Mouse (Mus musculus): ENCODE data around the gene Dab1. TPM values are rescaled to one million over a fixed set of nuclear protein-coding genes. Genes with fewer than 3 reads are reported as not detected.

Dab1 gene
- polyA plus RNA-seq, 1 experiment from 2014 or later: 69.6 TPM

- Histone ChIP-seq H3K36me3 (no peaks in the 10 kb centered on the region), H3K27ac (no peak overlapping the region), H3K4me3 (no peak overlapping the region), H3K27me3 (no peaks in the 10 kb centered on the region), H3K9me3 (no peaks in the 10 kb centered on the region), H3K4me2 (no peak overlapping the region), H3K4me1 (replicated peaks) (peaks cover 15% of the 10 kb centered on the region), H3K9ac (no peak overlapping the region)
- ATAC-seq (ENCODE audit: low FRiP score): no peak
Observed at GRCm38 (mm10) chr4:104670741-104671140, 1051.6 kb downstream of the Dab1 start.

- no peak overlapping the region for H3K9ac ChIP-seq
- no peaks in the 10 kb centered on the region for H3K36me3 ChIP-seq
- H3K4me1 ChIP-seq (replicated peaks): peaks cover 10% of the 10 kb centered on the region
- H3K27ac ChIP-seq: no peak overlapping the region
- ATAC-seq (ENCODE audit: low FRiP score): no peak
- H3K9me3 ChIP-seq: no peaks in the 10 kb centered on the region
- H3K4me3 ChIP-seq: no peak overlapping the region
- H3K4me2 ChIP-seq: no peak overlapping the region
- H3K27me3 ChIP-seq: no peaks in the 10 kb centered on the region
- WGBS: 81% methylated on average over 3 of the region's 3 CpGs
Observed at GRCm38 (mm10) chr4:104673317-104673716, 1054.2 kb downstream of the Dab1 start.

GRCm38 (mm10) chr4:104674706-104675105, 1055.5 kb downstream of the Dab1 start:
- no peaks in the 10 kb centered on the region for H3K36me3 ChIP-seq
- no peak for ATAC-seq (ENCODE audit: low FRiP score)
- H3K27me3 ChIP-seq: no peaks in the 10 kb centered on the region
- H3K4me3 ChIP-seq: no peak overlapping the region
- WGBS: 97% methylated on average over 5 of the region's 5 CpGs
- no peaks in the 10 kb centered on the region for H3K9me3 ChIP-seq
- H3K9ac ChIP-seq: no peak overlapping the region
- no peak overlapping the region for H3K4me2 ChIP-seq
- no peak overlapping the region for H3K27ac ChIP-seq
- H3K4me1 ChIP-seq (replicated peaks): peaks cover 15% of the 10 kb centered on the region

- Histone ChIP-seq H3K4me3 (no peak overlapping the region), H3K27ac (no peak overlapping the region; the same call in 1 of the 2 replicates), H3K9ac (no peak overlapping the region), H3K4me2 (no peak overlapping the region), H3K4me1 (replicated peaks) (peaks cover 9% of the 10 kb centered on the region), H3K27me3 (no peaks in the 10 kb centered on the region), H3K36me3 (0 out of 2 replicates have a peak, but pooled peaks cover 4% of the 10 kb centered on the region), H3K9me3 (no peaks in the 10 kb centered on the region)
- 74% methylated on average over 7 of the region's 7 CpGs for WGBS
- ATAC-seq (ENCODE audit: low FRiP score): no peak
Observed at GRCm38 (mm10) chr4:104678234-104678633, 1059.1 kb downstream of the Dab1 start.

- Histone ChIP-seq H3K27me3 (no peaks in the 10 kb centered on the region), H3K27ac (no peak overlapping the region)
- no peak for ATAC-seq (ENCODE audit: low FRiP score)
Observed at GRCm38 (mm10) chr4:104680475-104680874, 1061.3 kb downstream of the Dab1 start.

GRCm38 (mm10) chr4:104686137-104686809, 1067.1 kb downstream of the Dab1 start:
- WGBS: 57% methylated on average over 18 of the region's 18 CpGs
- Histone ChIP-seq H3K9me3 (no peaks in the 10 kb centered on the region), H3K36me3 (0 out of 2 replicates have a peak, but pooled peaks cover 4% of the 10 kb centered on the region), H3K9ac (no peak overlapping the region), H3K27ac (peak overlapping the region; percentile 52), H3K4me2 (no peak overlapping the region), H3K4me1 (replicated peaks) (peaks cover 41% of the 10 kb centered on the region), H3K4me3 (no peak overlapping the region), H3K27me3 (no peaks in the 10 kb centered on the region)
- no peak for ATAC-seq (ENCODE audit: low FRiP score)

More at GRCm38 (mm10) chr4:104680475-104680874, 1061.3 kb downstream of the Dab1 start:
- no peak overlapping the region for H3K4me3 ChIP-seq
- no peak overlapping the region for H3K4me2 ChIP-seq
- H3K4me1 ChIP-seq (replicated peaks): peaks cover 16% of the 10 kb centered on the region
- H3K9ac ChIP-seq: no peak overlapping the region
- 87% methylated on average over 4 of the region's 4 CpGs for WGBS
- H3K9me3 ChIP-seq: no peaks in the 10 kb centered on the region
- 0 out of 2 replicates have a peak, but pooled peaks cover 4% of the 10 kb centered on the region for H3K36me3 ChIP-seq

- Histone ChIP-seq H3K4me2 (no peak overlapping the region), H3K27me3 (no peaks in the 10 kb centered on the region), H3K27ac (no peak overlapping the region), H3K9ac (no peak overlapping the region), H3K9me3 (no peaks in the 10 kb centered on the region), H3K4me3 (no peak overlapping the region), H3K4me1 (replicated peaks) (peaks cover 41% of the 10 kb centered on the region), H3K36me3 (no peaks in the 10 kb centered on the region)
- no peak for ATAC-seq (ENCODE audit: low FRiP score)
- WGBS: 26% methylated on average over 3 of the region's 3 CpGs
Observed at GRCm38 (mm10) chr4:104689047-104689446, 1069.9 kb downstream of the Dab1 start.

- no peaks in the 10 kb centered on the region for H3K9me3 ChIP-seq
- no peak overlapping the region for H3K27ac ChIP-seq
- H3K4me3 ChIP-seq: no peak overlapping the region
- H3K36me3 ChIP-seq: no peaks in the 10 kb centered on the region
- H3K4me2 ChIP-seq: no peak overlapping the region
- peaks cover 28% of the 10 kb centered on the region for H3K4me1 ChIP-seq (replicated peaks)
- H3K27me3 ChIP-seq: no peaks in the 10 kb centered on the region
- no peak for ATAC-seq (ENCODE audit: low FRiP score)
- 82% methylated on average over 7 of the region's 7 CpGs for WGBS
- H3K9ac ChIP-seq: no peak overlapping the region
Observed at GRCm38 (mm10) chr4:104691026-104691425, 1071.9 kb downstream of the Dab1 start.

- Histone ChIP-seq H3K36me3 (no peaks in the 10 kb centered on the region), H3K27ac (no peak overlapping the region), H3K9ac (no peak overlapping the region), H3K4me3 (no peak overlapping the region), H3K4me1 (replicated peaks) (peaks cover 8% of the 10 kb centered on the region), H3K9me3 (no peaks in the 10 kb centered on the region), H3K4me2 (no peak overlapping the region), H3K27me3 (no peaks in the 10 kb centered on the region)
- 78% methylated on average over 11 of the region's 11 CpGs for WGBS
- no peak for ATAC-seq (ENCODE audit: low FRiP score)
Observed at GRCm38 (mm10) chr4:104694188-104694587, 1075.0 kb downstream of the Dab1 start.

GRCm38 (mm10) chr4:104696522-104696921, 1077.4 kb downstream of the Dab1 start:
- Histone ChIP-seq H3K4me2 (no peak overlapping the region), H3K4me3 (no peak overlapping the region), H3K9me3 (no peaks in the 10 kb centered on the region), H3K4me1 (replicated peaks) (peaks cover 5% of the 10 kb centered on the region; the same call in 1 of the 2 replicates), H3K9ac (no peak overlapping the region), H3K27me3 (no peaks in the 10 kb centered on the region), H3K27ac (no peak overlapping the region), H3K36me3 (no peaks in the 10 kb centered on the region)
- WGBS: 93% methylated on average over 3 of the region's 3 CpGs
- no peak for ATAC-seq (ENCODE audit: low FRiP score)

- peaks cover 5% of the 10 kb centered on the region; the same call in 1 of the 2 replicates for H3K4me1 ChIP-seq (replicated peaks)
- H3K36me3 ChIP-seq: no peaks in the 10 kb centered on the region
- H3K27me3 ChIP-seq: no peaks in the 10 kb centered on the region
- ATAC-seq (ENCODE audit: low FRiP score): no peak
- no peak overlapping the region for H3K9ac ChIP-seq
- H3K4me3 ChIP-seq: no peak overlapping the region
- WGBS: 85% methylated on average over 4 of the region's 4 CpGs
- H3K27ac ChIP-seq: no peak overlapping the region
- H3K4me2 ChIP-seq: no peak overlapping the region
- no peaks in the 10 kb centered on the region for H3K9me3 ChIP-seq
Observed at GRCm38 (mm10) chr4:104697703-104698102, 1078.5 kb downstream of the Dab1 start.

GRCm38 (mm10) chr4:104705664-104706645, 1086.8 kb downstream of the Dab1 start:
- H3K4me2 ChIP-seq: no peak overlapping the region
- no peaks in the 10 kb centered on the region for H3K9me3 ChIP-seq
- H3K4me3 ChIP-seq: no peak overlapping the region
- peaks cover 5% of the 10 kb centered on the region; the same call in 1 of the 2 replicates for H3K27me3 ChIP-seq
- H3K36me3 ChIP-seq: no peaks in the 10 kb centered on the region
- peaks cover 19% of the 10 kb centered on the region for H3K4me1 ChIP-seq (replicated peaks)
- H3K9ac ChIP-seq: no peak overlapping the region
- WGBS: 64% methylated on average over 10 of the region's 10 CpGs
- no peak overlapping the region for H3K27ac ChIP-seq
- ATAC-seq (ENCODE audit: low FRiP score): no peak
